ENCODE assay signal across 8 mouse cellular contexts in the genomic region with DNA sequence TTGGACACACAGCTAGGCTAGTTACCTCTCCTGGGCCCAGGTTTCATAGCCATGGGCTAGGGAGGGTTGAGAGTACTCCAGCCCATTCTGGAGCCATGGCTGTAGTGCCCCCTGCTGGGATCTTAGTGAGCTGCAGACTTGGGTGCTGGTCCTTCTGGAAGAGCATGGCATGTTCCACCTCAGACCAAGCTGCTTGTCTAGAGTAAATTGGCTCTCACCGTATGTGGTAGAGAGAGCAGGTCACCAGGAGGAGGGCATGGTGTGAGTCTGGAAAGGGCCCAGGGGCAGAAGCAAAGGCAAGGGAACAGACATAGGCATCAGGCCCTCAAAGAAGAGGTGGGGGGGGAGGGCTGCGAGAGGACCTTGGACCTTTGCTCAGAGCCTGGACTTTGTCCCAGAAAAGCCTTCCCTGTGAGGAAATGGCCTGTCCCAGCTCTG. TPM values are rescaled to one million over a fixed set of nuclear protein-coding genes. Genes with fewer than 3 reads are reported as not detected.
A peak's percentile ranks its signal among the peaks of the same experiment; 100 is the strongest.
DNase-seq lines count a peak whose midpoint lies in the region; ATAC-seq and TF ChIP-seq lines count a peak whose summit lies in the region.

No protein-coding gene starts in this region.

- WGBS in spleen, adult 2 months: 87% methylated on average over 2 of the region's 2 CpGs

- H3K27ac ChIP-seq in spleen, adult 2 months (ENCODE audit: insufficient read depth, low read length): no peak overlapping the region

- no peaks in the 10 kb centered on the region for H3K27me3 ChIP-seq in spleen, adult 2 months (ENCODE audit: control insufficient read depth, insufficient read depth, low read length)

- no peak overlapping the region for H3K4me3 ChIP-seq in spleen, adult 2 months (ENCODE audit: extremely low read depth, insufficient read depth, insufficient read length)

- no peaks in the 10 kb centered on the region for H3K4me1 ChIP-seq in spleen, adult 2 months (ENCODE audit: control insufficient read depth, insufficient read depth, insufficient read length)

- ATAC-seq in megakaryocyte progenitor cell, adult 5-6 weeks (replicated peaks; ENCODE audit: poor library complexity): peak; percentile 78

- H3K36me3 ChIP-seq in spleen, adult 2 months (ENCODE audit: control insufficient read depth, insufficient read depth, low read length): peaks cover 37% of the 10 kb centered on the region

- peak; percentile 59; the same call in 1 of the 2 replicates for TF ChIP-seq CTCF in spleen, adult 2 months (IDR thresholded peaks at IDR 0.05; ENCODE audit: extremely low read depth, insufficient read depth, insufficient read length, insufficient replicate concordance)

- DNase-seq in gastrocnemius, adult 18-20 months (ENCODE audit: low spot score): peak; percentile 18
- DNase-seq in gastrocnemius, postnatal 25 days: no peak
- DNase-seq in spleen, adult 2 months (ENCODE audit: low read depth in 1 of 2, low spot score in 2 of 2): peak in 1 of 2 experiments; percentile 25
- no peak for DNase-seq in spleen, adult 12 weeks (ENCODE audit: low spot score)
- DNase-seq in cerebellum, adult 8-10 months: peak; percentile 56
- DNase-seq in kidney, adult 18-20 months: peak; percentile 76
- DNase-seq in frontal cortex, postnatal 14 days (ENCODE audit: low spot score in 2 of 2): no peak

- TF ChIP-seq POLR2A in spleen, adult 2 months (IDR thresholded peaks at IDR 0.05; ENCODE audit: low read depth, low read length): no peak

RNA-seq across cellular contexts. Expression of a gene that starts 3.2 kb away (rescaled TPM):
- under 1 TPM in 1 of 2 experiments, not detected in 1; 0.05 TPM for total RNA-seq in gastrocnemius, adult 18-20 months (2021)
- under 1 TPM in 1 of 2 experiments, not detected in 1; 0.03 TPM for total RNA-seq in gastrocnemius, postnatal 25 days (2021)
- polyA plus RNA-seq in spleen, adult 2 months (2012; rRNA removed): 0.52 and 0.69 TPM in 2 replicates
- total RNA-seq in megakaryocyte progenitor cell, adult 5-6 weeks (2015): 0.02 TPM in 2 replicates
- total RNA-seq in megakaryocyte progenitor cell, adult 5-6 weeks (2017): 0.07 TPM in 1 of 2 replicates, not detected in the other

RNA-seq across cellular contexts. Expression of a gene that starts 11.6 kb away (rescaled TPM):
- 10 to 100 TPM; 23.0 to 25.1 TPM for total RNA-seq in gastrocnemius, adult 18-20 months (2021)
- 10 to 100 TPM; 22.5 to 24.2 TPM for total RNA-seq in gastrocnemius, postnatal 25 days (2021)
- 26.4 and 27.6 TPM in 2 replicates for polyA plus RNA-seq in spleen, adult 2 months (2012; rRNA removed)
- total RNA-seq in megakaryocyte progenitor cell, adult 5-6 weeks (2015): 34.4 and 39.0 TPM in 2 replicates
- 57.7 and 58.8 TPM in 2 replicates for total RNA-seq in megakaryocyte progenitor cell, adult 5-6 weeks (2017)

RNA-seq across cellular contexts. Expression of a gene that starts 47.7 kb away (rescaled TPM):
- total RNA-seq in gastrocnemius, adult 18-20 months (2021): 10 to 100 TPM; 27.5 to 28.0 TPM
- total RNA-seq in gastrocnemius, postnatal 25 days (2021): 10 to 100 TPM; 27.0 to 31.1 TPM
- polyA plus RNA-seq in spleen, adult 2 months (2012; rRNA removed): 15.1 and 19.1 TPM in 2 replicates
- total RNA-seq in megakaryocyte progenitor cell, adult 5-6 weeks (2015): 24.4 and 25.4 TPM in 2 replicates
- 50.7 and 72.1 TPM in 2 replicates for total RNA-seq in megakaryocyte progenitor cell, adult 5-6 weeks (2017)

RNA-seq across cellular contexts. Expression of a gene that starts 49.0 kb away (rescaled TPM):
- 10 to 100 TPM; 62.9 to 69.0 TPM for total RNA-seq in gastrocnemius, adult 18-20 months (2021)
- total RNA-seq in gastrocnemius, postnatal 25 days (2021): 10 to 100 TPM; 45.2 to 50.9 TPM
- polyA plus RNA-seq in spleen, adult 2 months (2012; rRNA removed): 10.0 and 11.7 TPM in 2 replicates
- total RNA-seq in megakaryocyte progenitor cell, adult 5-6 weeks (2015): 26.4 and 32.7 TPM in 2 replicates
- 28.6 and 35.4 TPM in 2 replicates for total RNA-seq in megakaryocyte progenitor cell, adult 5-6 weeks (2017)

Comparison
In these comparisons a context has a peak if more than half of its experiments do, and no peak if none do; other contexts are left out.
1. DNase-seq: peak in gastrocnemius, adult 18-20 months (single experiment), cerebellum, adult 8-10 months (single experiment) and kidney, adult 18-20 months (single experiment); none in gastrocnemius, postnatal 25 days (single experiment), spleen, adult 12 weeks (single experiment) and frontal cortex, postnatal 14 days (0 of 2).